Mouse (Mus musculus): ENCODE data around the gene Fam43b. TPM values are rescaled to one million over a fixed set of nuclear protein-coding genes. Genes with fewer than 3 reads are reported as not detected.
"Not testable (repeated sequence)": the region's sequence is repeated elsewhere in the genome, so short reads cannot be mapped to it uniquely, and the experiment has no call there.

The Fam43b gene
- polyA plus RNA-seq, 1 experiment from 2014 or later: not detected

GRCm38 (mm10) chr4:138429778-138430177 is 33.5 kb upstream of the Fam43b start:
- Histone ChIP-seq H3K27ac (replicated peaks) (no peak overlapping the region), H3K4me3 (ENCODE audit: low read depth, low read length) (no peak overlapping the region), H3K27me3 (ENCODE audit: control insufficient read depth, insufficient read depth, low read length) (no peaks in the 10 kb centered on the region), H3K4me2 (replicated peaks; ENCODE audit: low read depth) (no peak overlapping the region), H3K9ac (ENCODE audit: low read length) (no peak overlapping the region), H3K9me3 (ENCODE audit: control insufficient read depth, low read length) (no peaks in the 10 kb centered on the region), H3K36me3 (ENCODE audit: control insufficient read depth, insufficient read depth, low read length) (no peaks in the 10 kb centered on the region), H3K4me1 (replicated peaks; ENCODE audit: control insufficient read depth, insufficient read depth) (no peaks in the 10 kb centered on the region)
- TF ChIP-seq CTCF (IDR thresholded peaks at IDR 0.05; ENCODE audit: low read depth): peak; percentile 73
- TF ChIP-seq EP300 (optimal IDR thresholded peaks at IDR 0.05): no peak
- DNase-seq (ENCODE audit: low spot score) (peak; percentile 53), ATAC-seq (ENCODE audit: low FRiP score, low TSS enrichment) (no peak)
- 40% methylated on average over 3 of the region's 3 CpGs for WGBS

GRCm38 (mm10) chr4:138426778-138427705 is 30.7 kb upstream of the Fam43b start:
- DNase-seq (ENCODE audit: low spot score): peak; percentile 91
- H3K9ac ChIP-seq (ENCODE audit: low read length): no peak overlapping the region
- H3K36me3 ChIP-seq (ENCODE audit: control insufficient read depth, insufficient read depth, low read length): no peaks in the 10 kb centered on the region
- no peaks in the 10 kb centered on the region for H3K4me1 ChIP-seq (replicated peaks; ENCODE audit: control insufficient read depth, insufficient read depth)
- no peaks in the 10 kb centered on the region for H3K9me3 ChIP-seq (ENCODE audit: control insufficient read depth, low read length)
- no peak overlapping the region for H3K27ac ChIP-seq (replicated peaks)
- TF ChIP-seq EP300 (optimal IDR thresholded peaks at IDR 0.05) (no peak), CTCF (IDR thresholded peaks at IDR 0.05; ENCODE audit: low read depth) (peak; percentile 98)
- ATAC-seq (ENCODE audit: low FRiP score, low TSS enrichment): peak; percentile 75
- WGBS: 27% methylated on average over 22 of the region's 22 CpGs
- H3K4me2 ChIP-seq (replicated peaks; ENCODE audit: low read depth): peak overlapping the region; percentile 8
- H3K4me3 ChIP-seq (ENCODE audit: low read depth, low read length): no peak overlapping the region
- no peaks in the 10 kb centered on the region for H3K27me3 ChIP-seq (ENCODE audit: control insufficient read depth, insufficient read depth, low read length)

- H3K4me2 ChIP-seq (replicated peaks; ENCODE audit: low read depth); H3K4me1 ChIP-seq (replicated peaks; ENCODE audit: control insufficient read depth, insufficient read depth); H3K9ac ChIP-seq (ENCODE audit: low read length); H3K9me3 ChIP-seq (ENCODE audit: control insufficient read depth, low read length); H3K36me3 ChIP-seq (ENCODE audit: control insufficient read depth, insufficient read depth, low read length); H3K27ac ChIP-seq (replicated peaks); DNase-seq (ENCODE audit: low spot score); H3K27me3 ChIP-seq (ENCODE audit: control insufficient read depth, insufficient read depth, low read length); ATAC-seq (ENCODE audit: low FRiP score, low TSS enrichment); H3K4me3 ChIP-seq (ENCODE audit: low read depth, low read length): not testable (repeated sequence)
- 88% methylated on average over 14 of the region's 14 CpGs for WGBS
Observed at GRCm38 (mm10) chr4:138425604-138426003, 29.3 kb upstream of the Fam43b start.

GRCm38 (mm10) chr4:138425028-138425427 is 28.7 kb upstream of the Fam43b start:
- no peak for ATAC-seq (ENCODE audit: low FRiP score, low TSS enrichment)
- DNase-seq (ENCODE audit: low spot score): no peak
- Histone ChIP-seq H3K27ac (replicated peaks) (no peak overlapping the region), H3K4me1 (replicated peaks; ENCODE audit: control insufficient read depth, insufficient read depth) (no peaks in the 10 kb centered on the region), H3K9ac (ENCODE audit: low read length) (no peak overlapping the region), H3K27me3 (ENCODE audit: control insufficient read depth, insufficient read depth, low read length) (no peaks in the 10 kb centered on the region), H3K9me3 (ENCODE audit: control insufficient read depth, low read length) (no peaks in the 10 kb centered on the region), H3K4me3 (ENCODE audit: low read depth, low read length) (no peak overlapping the region), H3K4me2 (replicated peaks; ENCODE audit: low read depth) (no peak overlapping the region), H3K36me3 (ENCODE audit: control insufficient read depth, insufficient read depth, low read length) (no peaks in the 10 kb centered on the region)
- 78% methylated on average over 6 of the region's 6 CpGs for WGBS
- TF ChIP-seq EP300 (optimal IDR thresholded peaks at IDR 0.05) (no peak), CTCF (IDR thresholded peaks at IDR 0.05; ENCODE audit: low read depth) (no peak)

- TF ChIP-seq EP300 (optimal IDR thresholded peaks at IDR 0.05) (no peak), CTCF (IDR thresholded peaks at IDR 0.05; ENCODE audit: low read depth) (no peak)
Observed at GRCm38 (mm10) chr4:138418340-138418957, 22.1 kb upstream of the Fam43b start.

GRCm38 (mm10) chr4:138417882-138418281 is 21.6 kb upstream of the Fam43b start:
- H3K4me1 ChIP-seq (replicated peaks; ENCODE audit: control insufficient read depth, insufficient read depth): no peaks in the 10 kb centered on the region
- no peaks in the 10 kb centered on the region for H3K9me3 ChIP-seq (ENCODE audit: control insufficient read depth, low read length)
- H3K4me3 ChIP-seq (ENCODE audit: low read depth, low read length): no peak overlapping the region
- no peak overlapping the region for H3K4me2 ChIP-seq (replicated peaks; ENCODE audit: low read depth)
- no peak for ATAC-seq (ENCODE audit: low FRiP score, low TSS enrichment)
- no peak for TF ChIP-seq EP300 (optimal IDR thresholded peaks at IDR 0.05)
- TF ChIP-seq CTCF (IDR thresholded peaks at IDR 0.05; ENCODE audit: low read depth): no peak
- H3K36me3 ChIP-seq (ENCODE audit: control insufficient read depth, insufficient read depth, low read length): no peaks in the 10 kb centered on the region
- H3K27me3 ChIP-seq (ENCODE audit: control insufficient read depth, insufficient read depth, low read length): no peaks in the 10 kb centered on the region
- no peak overlapping the region for H3K27ac ChIP-seq (replicated peaks)
- WGBS: 76% methylated on average over 4 of the region's 4 CpGs
- DNase-seq (ENCODE audit: low spot score): no peak
- no peak overlapping the region for H3K9ac ChIP-seq (ENCODE audit: low read length)

More at GRCm38 (mm10) chr4:138418340-138418957, 22.1 kb upstream of the Fam43b start:
- WGBS: 53% methylated on average over 11 of the region's 11 CpGs
- Histone ChIP-seq H3K4me3 (ENCODE audit: low read depth, low read length) (no peak overlapping the region), H3K9me3 (ENCODE audit: control insufficient read depth, low read length) (no peaks in the 10 kb centered on the region), H3K4me1 (replicated peaks; ENCODE audit: control insufficient read depth, insufficient read depth) (no peaks in the 10 kb centered on the region), H3K9ac (ENCODE audit: low read length) (no peak overlapping the region), H3K27me3 (ENCODE audit: control insufficient read depth, insufficient read depth, low read length) (no peaks in the 10 kb centered on the region), H3K36me3 (ENCODE audit: control insufficient read depth, insufficient read depth, low read length) (no peaks in the 10 kb centered on the region), H3K27ac (replicated peaks) (no peak overlapping the region), H3K4me2 (replicated peaks; ENCODE audit: low read depth) (no peak overlapping the region)
- no peak for ATAC-seq (ENCODE audit: low FRiP score, low TSS enrichment)
- DNase-seq (ENCODE audit: low spot score): no peak
